Mouse (Mus musculus) intestine, embryonic 16.5 days (tissue): Measurements from ENCODE around the gene Pkp1. TPM values are rescaled to one million over a fixed set of nuclear protein-coding genes. Genes with fewer than 3 reads are reported as not detected.
A peak's percentile ranks its signal among the peaks of the same experiment; 100 is the strongest.

Experiments
- ATAC-seq: fragments of 200-750 bp; cut with Nextera tagmentation; 2 replicates; pipeline ENCODE4 v1.8.0; 2017; ENCODE audit warnings: moderate TSS enrichment, moderate library complexity
- H3K27ac ChIP-seq: fragments of 300-500 bp; sonication (generic); 2 replicates; pipeline ENCODE4 v1.5.1; 2014; ENCODE audit warnings: mild to moderate bottlenecking, low read length
- H3K27me3 ChIP-seq: fragments of 300-500 bp; sonication (generic); replicated peaks from 2 replicates; pipeline ENCODE4 v1.6.1; 2014; ENCODE audit warnings: low read length, control low read depth, mixed read lengths; ENCODE audit not compliant: control insufficient read depth, insufficient read depth
- H3K36me3 ChIP-seq: fragments of 300-500 bp; sonication (generic); 2 replicates; pipeline ENCODE4 v1.6.1; 2014; ENCODE audit warnings: low read length, control low read depth; ENCODE audit not compliant: control insufficient read depth, insufficient read depth
- H3K4me1 ChIP-seq: fragments of 300-500 bp; sonication (generic); 2 replicates; pipeline ENCODE4 v1.6.1; 2014; ENCODE audit warnings: low read length, control low read depth, mixed read lengths; ENCODE audit not compliant: control insufficient read depth, insufficient read depth
- H3K4me2 ChIP-seq: fragments of 300-500 bp; sonication (generic); 2 replicates; pipeline ENCODE4 v1.6.1; 2014; ENCODE audit warnings: low read depth, low read length, control low read depth
- H3K4me3 ChIP-seq: fragments of 300-500 bp; sonication (generic); 2 replicates; pipeline ENCODE4 v1.5.1; 2014; ENCODE audit warnings: mild to moderate bottlenecking, low read length
- H3K9ac ChIP-seq: fragments of 300-500 bp; sonication (generic); 2 replicates; pipeline ENCODE4 v1.6.1; 2014; ENCODE audit warnings: low read depth, low read length
- H3K9me3 ChIP-seq: fragments of 300-500 bp; sonication (generic); 2 replicates; pipeline ENCODE4 v1.6.1; 2016; ENCODE audit warnings: low read length, control low read depth; ENCODE audit not compliant: control insufficient read depth
- WGBS: fragments of 180-500 bp; shearing (Covaris S2); extraction: QIAGEN DNeasy Blood & Tissue Kit; methylation state at CpG from one replicate; pipeline ENCODE4 v1.1.7; 2014; 5-methylcytosine and 5-hydroxymethylcytosine counted together
- polyA plus RNA-seq: library from polyadenylated mRNA; unstranded; fragments of >200 nt; fragmentation: Nextera tagmentation; extraction: Ambion mirVana; gene quantifications from 2 replicates; pipeline ENCODE4 v1.2.1, GENCODE M21; 2015

Pkp1 gene
- 0.05 TPM in 1 of 2 replicates, not detected in the other for polyA plus RNA-seq

DNA sequence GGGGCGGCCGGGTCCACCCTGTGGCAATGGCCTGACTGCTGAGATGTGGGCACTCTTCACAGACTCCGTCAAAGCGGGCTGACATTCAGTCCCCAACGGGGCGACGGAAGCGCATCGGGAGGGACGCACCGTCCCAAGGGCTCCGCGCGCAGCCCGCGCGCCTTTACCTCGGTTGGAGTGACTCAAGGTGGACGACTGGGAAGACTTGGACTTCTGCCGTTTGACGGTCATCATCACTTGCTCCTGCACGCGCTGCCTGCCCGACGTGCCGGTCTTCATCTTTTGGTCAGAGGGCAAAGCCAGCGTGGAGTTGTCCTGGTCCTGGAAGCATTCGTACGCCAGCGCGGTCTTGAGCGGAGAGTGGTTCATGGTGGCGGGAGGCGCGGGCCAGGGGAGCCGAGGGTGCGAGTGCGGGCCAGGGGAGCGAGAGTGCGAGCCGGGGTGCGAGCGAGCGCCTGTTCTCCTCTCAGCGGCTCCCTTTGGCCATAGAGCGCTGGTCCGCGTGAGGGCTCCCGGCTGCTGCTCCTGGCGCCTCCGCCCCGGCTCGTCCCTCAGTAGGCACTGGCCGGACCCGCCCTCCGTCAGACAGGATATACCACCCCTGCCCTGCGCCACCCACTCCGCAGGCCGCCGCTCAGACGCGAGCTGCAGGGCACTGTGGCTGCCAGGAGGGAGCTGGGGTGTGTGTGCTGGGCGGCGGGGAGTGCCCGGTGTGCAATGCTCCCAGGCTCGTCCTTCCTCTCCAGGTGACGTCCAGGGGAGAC is at the start of gene Pkp1:
Pkp1 (minus strand) TSS at position 564 of the 764 bp plus-strand sequence.
- H3K9ac ChIP-seq, result no peak within 1 kb of the TSS; the same call in 1 of the 2 replicates
- peak within 1 kb of the TSS; percentile 50 for H3K4me2 ChIP-seq
- no peaks in the 10 kb centered on the region for H3K36me3 ChIP-seq
- peak; percentile 46; the same call in 1 of the 2 replicates for ATAC-seq
- peaks cover 9% of the 10 kb centered on the region; the same call in 1 of the 2 replicates for H3K4me1 ChIP-seq
- H3K27me3 ChIP-seq, result peaks cover 53% of the 10 kb centered on the region
- no peak within 1 kb of the TSS for H3K27ac ChIP-seq
- peak within 1 kb of the TSS; percentile 39 for H3K4me3 ChIP-seq
- H3K9me3 ChIP-seq, result no peaks in the 10 kb centered on the region
- WGBS, result under 1% methylated on average over 58 of the region's 67 CpGs

GRCm38 (mm10) chr1:135967739-135968138 is 48.7 kb upstream of the Pkp1 start:
- Histone ChIP-seq H3K27ac (no peak overlapping the region), H3K9ac (no peak overlapping the region), H3K4me1 (no peaks in the 10 kb centered on the region), H3K4me3 (no peak overlapping the region), H3K27me3 (no peaks in the 10 kb centered on the region), H3K9me3 (no peaks in the 10 kb centered on the region), H3K36me3 (no peaks in the 10 kb centered on the region), H3K4me2 (no peak overlapping the region)
- ATAC-seq, result no peak
- WGBS, result 67% methylated on average over 4 of the region's 4 CpGs

DNA sequence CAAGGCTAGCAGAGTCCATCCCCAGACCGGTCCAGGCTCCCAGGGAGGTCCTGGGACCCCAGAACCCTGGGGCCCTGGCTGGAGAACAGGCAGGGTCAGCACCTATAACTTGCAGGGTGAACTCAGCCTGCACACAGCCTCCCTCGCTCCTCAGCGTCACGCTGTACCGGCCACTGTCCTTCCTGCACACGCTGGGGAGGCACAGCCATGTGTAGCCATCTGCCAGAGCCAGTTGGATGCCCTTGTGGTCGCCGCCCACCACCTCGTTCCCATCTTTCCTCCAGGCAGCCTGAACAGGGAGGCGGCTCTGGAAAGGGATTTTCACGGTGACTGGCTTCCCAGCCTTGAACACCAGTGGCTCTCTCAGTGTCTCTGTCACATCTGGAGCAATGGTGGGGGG is 45.6 kb upstream of the Pkp1 start:
- H3K4me3 ChIP-seq, result no peak overlapping the region
- no peak for ATAC-seq
- WGBS, result 75% methylated on average over 11 of the region's 11 CpGs
- no peaks in the 10 kb centered on the region for H3K36me3 ChIP-seq
- no peak overlapping the region for H3K4me2 ChIP-seq
- no peaks in the 10 kb centered on the region for H3K4me1 ChIP-seq
- no peaks in the 10 kb centered on the region for H3K9me3 ChIP-seq
- no peak overlapping the region for H3K27ac ChIP-seq
- no peak overlapping the region for H3K9ac ChIP-seq
- H3K27me3 ChIP-seq, result no peaks in the 10 kb centered on the region

DNA sequence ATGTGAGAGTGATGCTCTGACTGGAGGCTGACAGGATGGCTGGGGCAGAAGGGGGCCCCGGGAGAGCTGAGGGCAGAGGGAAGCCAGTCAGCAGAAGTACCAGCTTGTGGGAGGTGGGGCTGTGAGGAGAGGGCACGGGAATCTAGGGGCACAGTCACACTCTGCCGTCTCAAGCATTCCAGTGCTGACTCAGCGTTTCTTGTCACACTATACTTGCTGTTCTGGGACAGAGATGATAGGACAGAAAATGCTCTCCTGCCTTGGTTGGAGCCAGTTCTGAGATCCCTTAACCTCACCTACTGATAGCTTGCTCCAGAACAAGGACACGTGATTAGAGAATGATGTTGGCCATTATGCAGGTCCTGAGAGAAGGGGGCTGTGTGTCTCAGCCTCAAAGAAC is 44.2 kb upstream of the Pkp1 start:
- Histone ChIP-seq H3K9me3 (no peaks in the 10 kb centered on the region), H3K4me1 (no peaks in the 10 kb centered on the region), H3K4me3 (no peak overlapping the region), H3K27ac (no peak overlapping the region), H3K27me3 (no peaks in the 10 kb centered on the region), H3K4me2 (no peak overlapping the region), H3K9ac (no peak overlapping the region), H3K36me3 (no peaks in the 10 kb centered on the region)
- WGBS, result 61% methylated on average over 5 of the region's 5 CpGs
- no peak for ATAC-seq

DNA sequence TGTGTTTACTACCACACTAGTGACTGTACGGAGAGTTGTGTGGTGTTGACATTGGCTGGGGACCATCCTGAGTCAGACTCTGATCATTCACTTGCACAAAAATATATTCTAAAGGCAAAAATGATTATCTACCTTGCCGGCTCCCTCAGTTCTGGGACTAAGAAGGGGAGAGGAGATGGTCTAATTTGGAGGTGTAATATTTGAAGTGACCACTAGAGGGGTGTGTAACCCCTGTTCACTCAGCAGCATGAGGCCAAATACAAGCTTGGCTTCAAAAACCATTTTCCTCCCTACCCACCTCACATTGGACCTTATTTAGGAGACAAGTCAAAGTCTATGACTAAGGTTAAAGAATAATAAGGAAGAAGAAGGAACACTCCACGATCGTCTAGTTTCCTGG is 39.5 kb upstream of the Pkp1 start:
- peak; percentile 40; the same call in 1 of the 2 replicates for ATAC-seq
- no peak overlapping the region for H3K4me3 ChIP-seq
- 46% methylated on average over 4 of the region's 4 CpGs for WGBS
- no peaks in the 10 kb centered on the region for H3K36me3 ChIP-seq
- H3K4me1 ChIP-seq, result no peaks in the 10 kb centered on the region
- no peak overlapping the region for H3K4me2 ChIP-seq
- H3K27me3 ChIP-seq, result no peaks in the 10 kb centered on the region
- H3K9ac ChIP-seq, result no peak overlapping the region
- no peak overlapping the region for H3K27ac ChIP-seq
- H3K9me3 ChIP-seq, result no peaks in the 10 kb centered on the region

DNA sequence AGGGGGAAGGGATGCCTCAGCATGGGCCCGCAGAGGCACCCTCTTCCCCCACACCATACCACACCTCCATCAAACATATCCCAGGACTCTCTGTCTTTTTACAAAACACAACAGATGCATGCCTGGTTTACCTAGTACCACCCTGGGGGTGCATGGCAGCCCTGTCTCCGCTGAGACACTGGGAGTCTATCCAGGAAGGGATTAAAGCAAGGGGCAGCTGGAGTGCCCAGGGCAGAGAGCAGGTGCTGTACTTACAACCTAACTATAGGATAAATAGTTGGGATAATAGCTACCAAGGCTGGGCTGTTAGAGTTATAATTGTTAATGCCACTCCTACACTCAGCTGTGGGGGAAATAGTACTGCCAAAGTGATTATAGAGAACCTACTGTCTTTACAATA is 29.9 kb upstream of the Pkp1 start:
- Histone ChIP-seq H3K4me3 (no peak overlapping the region), H3K9me3 (no peaks in the 10 kb centered on the region), H3K27me3 (no peaks in the 10 kb centered on the region), H3K4me2 (no peak overlapping the region), H3K27ac (no peak overlapping the region), H3K36me3 (no peaks in the 10 kb centered on the region), H3K9ac (no peak overlapping the region), H3K4me1 (no peaks in the 10 kb centered on the region)
- WGBS, result 57% methylated on average over 2 of the region's 2 CpGs
- ATAC-seq, result no peak

- ATAC-seq, result no peak
- Histone ChIP-seq H3K4me2 (no peak overlapping the region), H3K9ac (no peak overlapping the region), H3K9me3 (no peaks in the 10 kb centered on the region), H3K27me3 (no peaks in the 10 kb centered on the region; the same call in 1 of the 2 replicates), H3K4me1 (no peaks in the 10 kb centered on the region), H3K4me3 (no peak overlapping the region), H3K36me3 (no peaks in the 10 kb centered on the region), H3K27ac (no peak overlapping the region)
- WGBS, result 58% methylated on average over 4 of the region's 4 CpGs
Measured at GRCm38 (mm10) chr1:135946247-135946646, 27.2 kb upstream of the Pkp1 start.

DNA sequence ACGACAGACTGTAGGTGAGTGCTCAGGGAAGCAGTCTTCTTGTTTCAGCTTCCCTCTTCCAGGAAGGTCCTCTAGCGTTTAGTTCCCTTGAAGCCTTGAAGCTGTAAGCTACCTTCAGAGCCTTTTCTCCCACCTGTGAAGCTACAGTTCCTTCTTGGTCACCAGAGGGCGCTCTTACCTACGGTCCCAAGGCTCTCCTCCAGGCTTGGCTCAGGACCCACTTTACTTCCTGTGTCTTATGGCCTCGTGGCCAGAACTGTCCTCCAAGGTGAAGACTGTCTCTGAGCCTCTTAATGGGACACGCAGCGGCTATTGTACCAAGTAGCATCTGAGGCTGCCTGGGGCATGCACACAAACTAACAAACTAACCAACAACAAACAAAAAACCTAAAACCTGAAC is 26.7 kb upstream of the Pkp1 start:
- H3K9me3 ChIP-seq, result no peaks in the 10 kb centered on the region
- H3K4me3 ChIP-seq, result no peak overlapping the region
- H3K36me3 ChIP-seq, result no peaks in the 10 kb centered on the region
- 12% methylated on average over 7 of the region's 7 CpGs for WGBS
- no peak overlapping the region for H3K27ac ChIP-seq
- no peak overlapping the region for H3K9ac ChIP-seq
- H3K4me2 ChIP-seq, result no peak overlapping the region
- H3K4me1 ChIP-seq, result no peaks in the 10 kb centered on the region
- peak; percentile 43; the same call in 1 of the 2 replicates for ATAC-seq
- H3K27me3 ChIP-seq, result no peaks in the 10 kb centered on the region; the same call in 1 of the 2 replicates

GRCm38 (mm10) chr1:135944526-135945259 is 25.7 kb upstream of the Pkp1 start:
- H3K4me2 ChIP-seq, result no peak overlapping the region
- H3K27ac ChIP-seq, result no peak overlapping the region
- H3K4me3 ChIP-seq, result no peak overlapping the region
- no peaks in the 10 kb centered on the region for H3K36me3 ChIP-seq
- H3K27me3 ChIP-seq, result no peaks in the 10 kb centered on the region; the same call in 1 of the 2 replicates
- H3K9ac ChIP-seq, result no peak overlapping the region
- H3K4me1 ChIP-seq, result no peaks in the 10 kb centered on the region
- peak; percentile 39 for ATAC-seq
- WGBS, result 43% methylated on average over 12 of the region's 12 CpGs
- no peaks in the 10 kb centered on the region for H3K9me3 ChIP-seq
